Mouse (Mus musculus) adrenal gland, postnatal 4 days (tissue): ENCODE results near the gene Fgf3. TPM values are rescaled to one million over a fixed set of nuclear protein-coding genes. Genes with fewer than 3 reads are reported as not detected.

ENCODE experiments used
- total RNA-seq, 2 experiments: library from RNA; stranded (reverse); gene quantifications; 2 replicates each; pipeline ENCODE4 v1.2.3; 2021

Gene Fgf3
- total RNA-seq, 2 experiments from 2014 or later = 0.82 to 1.1 TPM

Other genes with a start within 250 kb of the Fgf3 start
- 10 to 100 TPM; 22.7 to 29.3 TPM for gene Ano1, start 86.1 kb upstream of the Fgf3 start, total RNA-seq
- not detected for gene Fgf4, start 9.3 kb downstream of the Fgf3 start, total RNA-seq
- under 1 TPM in 1 of 2 experiments, not detected in 1; 0.53 TPM for gene Fgf15, start 58.4 kb downstream of the Fgf3 start, total RNA-seq
- gene LTO1, start 77.0 kb downstream of the Fgf3 start, total RNA-seq = 10 to 100 TPM; 27.6 to 32.9 TPM
- gene Ccnd1, start 101.8 kb downstream of the Fgf3 start, total RNA-seq = 100 to 1,000 TPM; 110 to 132 TPM